Mouse (Mus musculus): Measurements from ENCODE around the gene Ptbp3. TPM values are rescaled to one million over a fixed set of nuclear protein-coding genes. Genes with fewer than 3 reads are reported as not detected.
"Not testable (repeated sequence)": the region's sequence is repeated elsewhere in the genome, so short reads cannot be mapped to it uniquely, and the experiment has no call there.

Gene Ptbp3
- total RNA-seq, 2 experiments from 2014 or later, result 23.5 to 26.8 TPM

DNA sequence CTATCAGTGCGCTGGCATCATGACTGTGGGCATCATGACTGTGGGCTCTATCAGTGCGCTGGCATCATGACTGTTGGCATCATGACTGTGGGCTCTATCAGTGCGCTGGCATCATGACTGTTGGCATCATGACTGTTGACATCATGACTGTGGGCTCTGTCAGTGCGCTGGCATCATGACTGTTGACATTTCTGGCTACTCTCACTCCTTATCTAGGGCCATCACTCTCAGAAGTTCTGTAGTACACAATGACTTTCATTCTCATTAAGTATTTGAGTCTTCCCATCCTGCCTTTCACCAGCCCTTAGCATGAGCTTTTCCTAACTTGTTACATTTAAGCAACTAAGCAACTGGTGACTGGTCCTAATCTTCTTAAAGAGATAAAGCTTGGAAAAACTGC lies 8.2 kb upstream of the Ptbp3 start:
- not testable (repeated sequence) for DNase-seq

DNA sequence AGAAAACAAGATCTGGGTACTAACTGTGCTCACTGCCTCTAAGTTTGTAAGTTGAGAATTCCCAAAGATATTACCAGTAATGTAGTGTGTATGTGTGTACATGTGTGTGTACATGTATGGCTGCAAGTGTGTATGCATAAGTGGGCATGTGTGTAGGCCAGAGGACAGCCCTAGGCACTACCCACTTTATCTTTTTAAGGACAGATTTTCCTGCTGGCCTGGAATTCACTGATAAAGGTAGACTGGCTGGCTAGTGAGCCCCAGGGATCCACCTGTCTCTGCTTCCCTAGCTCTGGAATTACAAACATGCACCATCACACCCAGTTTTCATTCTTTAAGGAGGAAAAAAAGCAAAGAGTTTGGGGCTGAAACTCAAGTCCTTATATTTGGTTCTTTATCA lies 6.0 kb upstream of the Ptbp3 start:
- DNase-seq, result no peak

- no peak for DNase-seq
Measured at GRCm38 (mm10) chr4:59553576-59553975, 4.4 kb upstream of the Ptbp3 start.

DNA sequence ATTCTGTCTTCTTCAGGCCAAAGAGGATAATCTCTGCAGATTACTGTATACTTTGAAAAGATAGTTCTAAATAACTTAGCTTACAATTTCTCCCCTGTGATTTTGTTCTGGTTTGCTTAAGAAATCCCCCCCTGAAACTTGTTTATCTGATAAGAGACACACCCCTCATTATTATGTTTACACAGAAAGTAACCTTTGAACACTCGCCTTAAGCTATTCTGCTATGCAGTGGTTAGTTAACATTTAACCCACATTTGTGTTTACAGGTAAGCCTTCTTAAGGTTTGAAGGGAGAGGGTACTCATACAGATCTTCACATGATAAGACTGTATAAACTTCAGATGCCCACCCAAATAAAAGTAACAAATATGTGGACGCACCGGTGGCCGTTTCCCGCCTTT lies 3.7 kb upstream of the Ptbp3 start:
- DNase-seq, result no peak

- DNase-seq, result no peak
Measured at GRCm38 (mm10) chr4:59551901-59552300, 2.7 kb upstream of the Ptbp3 start.

- no peak for DNase-seq
Measured at GRCm38 (mm10) chr4:59549977-59550560, 905 bp upstream of the Ptbp3 start.

GRCm38 (mm10) chr4:59548560-59549174 lies 497 bp downstream of the Ptbp3 start:
- peak; percentile 84 to 89 for DNase-seq

GRCm38 (mm10) chr4:59548011-59548559 lies 1.1 kb downstream of the Ptbp3 start:
- no peak for DNase-seq

- DNase-seq, result peak in 1 of 2 experiments; percentile 47
Measured at GRCm38 (mm10) chr4:59547136-59547889, 1.9 kb downstream of the Ptbp3 start.

GRCm38 (mm10) chr4:59546285-59547071 lies 2.7 kb downstream of the Ptbp3 start:
- DNase-seq, result peak in 1 of 2 experiments; percentile 24

GRCm38 (mm10) chr4:59544654-59545053 lies 4.5 kb downstream of the Ptbp3 start:
- DNase-seq, result no peak

- no peak for DNase-seq
Measured at GRCm38 (mm10) chr4:59543006-59543405, 6.2 kb downstream of the Ptbp3 start.

GRCm38 (mm10) chr4:59536281-59536680 lies 12.9 kb downstream of the Ptbp3 start:
- no peak for DNase-seq

- no peak for DNase-seq
Measured at GRCm38 (mm10) chr4:59535624-59536023, 13.5 kb downstream of the Ptbp3 start.

GRCm38 (mm10) chr4:59533268-59533667 lies 15.9 kb downstream of the Ptbp3 start:
- DNase-seq, result no peak

- no peak for DNase-seq
Measured at GRCm38 (mm10) chr4:59531172-59531571, 18.0 kb downstream of the Ptbp3 start.

DNA sequence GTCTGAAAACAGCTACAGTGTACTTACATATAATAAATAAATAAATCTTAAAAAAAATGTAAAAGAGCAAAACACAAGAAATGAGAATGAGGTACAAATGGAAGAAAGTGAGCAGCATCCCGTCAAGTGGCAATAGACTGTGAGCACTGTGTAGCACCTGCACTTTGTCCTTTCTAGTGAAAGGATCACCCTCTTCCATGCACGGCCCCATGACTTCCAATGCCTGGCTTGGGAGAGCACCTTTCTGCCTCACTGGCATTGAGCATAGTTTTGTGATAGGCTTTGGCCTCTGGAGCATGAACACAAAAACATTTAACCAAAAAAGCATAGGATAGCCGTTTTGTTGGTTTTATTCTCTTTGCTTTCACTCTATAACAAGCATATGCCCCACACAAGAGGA lies 21.7 kb downstream of the Ptbp3 start:
- DNase-seq, result no peak

DNA sequence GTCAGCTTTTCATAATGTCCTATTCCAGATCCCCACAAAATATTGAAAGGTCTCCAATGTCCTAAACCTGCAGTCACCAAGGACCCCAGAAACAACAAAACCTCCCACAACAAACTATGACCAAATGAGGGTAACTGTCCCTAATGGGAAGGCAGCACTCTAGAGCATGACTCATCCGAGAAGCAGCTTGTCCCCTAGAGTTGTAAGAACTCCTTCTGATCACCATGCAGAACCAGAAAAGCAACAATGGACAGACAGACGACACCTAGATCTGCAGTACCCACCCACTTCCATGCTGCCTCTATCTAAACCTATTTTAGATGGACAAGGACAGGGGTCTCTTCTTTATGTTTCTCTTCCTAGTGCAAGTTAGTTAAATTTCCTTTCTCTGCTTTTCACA lies 22.4 kb downstream of the Ptbp3 start:
- no peak for DNase-seq

GRCm38 (mm10) chr4:59524875-59525274 lies 24.3 kb downstream of the Ptbp3 start:
- no peak for DNase-seq

GRCm38 (mm10) chr4:59510321-59510720 lies 38.8 kb downstream of the Ptbp3 start:
- DNase-seq, result no peak

DNA sequence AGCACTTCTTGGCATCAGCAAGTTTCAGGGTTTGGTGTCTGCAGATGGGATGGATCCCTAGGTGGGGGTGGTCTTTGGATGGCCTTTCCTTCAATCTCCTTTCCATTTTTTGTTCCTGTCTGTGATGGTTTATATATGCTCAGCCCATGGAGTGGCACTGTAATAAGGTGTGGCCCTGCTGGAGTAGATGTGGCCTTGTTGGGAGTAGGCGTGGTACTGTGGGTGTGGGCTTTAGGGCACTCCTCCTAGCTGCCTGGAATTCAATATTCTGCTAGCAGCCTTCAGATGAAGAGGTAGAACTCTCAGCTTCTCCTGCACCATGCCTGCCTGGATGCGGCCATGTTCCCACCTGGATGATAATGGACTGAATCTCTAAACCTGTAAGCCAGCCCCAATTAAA lies 39.6 kb downstream of the Ptbp3 start:
- DNase-seq, result no peak

- DNase-seq, result no peak
Measured at GRCm38 (mm10) chr4:59507766-59508165, 41.4 kb downstream of the Ptbp3 start.
